Mouse (Mus musculus): ENCODE measurements around the gene Cnmd.

Gene Cnmd

DNA sequence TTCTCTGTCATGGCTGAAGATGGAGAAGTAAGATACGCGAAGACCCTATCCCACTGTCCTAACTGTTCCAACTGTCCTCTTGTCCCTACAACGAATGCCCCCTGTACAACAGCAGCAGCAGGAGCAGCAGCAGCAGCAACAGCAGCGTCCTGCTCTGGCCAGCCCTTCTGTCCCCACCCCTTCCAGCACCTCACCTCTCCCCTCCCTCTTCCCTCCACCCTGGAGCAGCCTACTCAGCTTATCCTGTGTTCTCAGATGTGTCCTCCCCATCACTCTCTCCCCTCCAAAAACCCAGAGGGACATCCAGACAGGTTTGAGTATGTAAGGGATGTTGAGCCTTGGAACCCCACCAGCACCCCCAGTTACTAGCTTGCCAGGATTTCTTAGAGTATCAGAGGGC, at the start of gene Cnmd:
Cnmd (minus strand) TSS at position 170 of the 400 bp plus-strand sequence.
- no peak for DNase-seq

GRCm38 (mm10) chr14:79711301-79711700, 49.3 kb upstream of the Cnmd start:
- no peak for DNase-seq

DNA sequence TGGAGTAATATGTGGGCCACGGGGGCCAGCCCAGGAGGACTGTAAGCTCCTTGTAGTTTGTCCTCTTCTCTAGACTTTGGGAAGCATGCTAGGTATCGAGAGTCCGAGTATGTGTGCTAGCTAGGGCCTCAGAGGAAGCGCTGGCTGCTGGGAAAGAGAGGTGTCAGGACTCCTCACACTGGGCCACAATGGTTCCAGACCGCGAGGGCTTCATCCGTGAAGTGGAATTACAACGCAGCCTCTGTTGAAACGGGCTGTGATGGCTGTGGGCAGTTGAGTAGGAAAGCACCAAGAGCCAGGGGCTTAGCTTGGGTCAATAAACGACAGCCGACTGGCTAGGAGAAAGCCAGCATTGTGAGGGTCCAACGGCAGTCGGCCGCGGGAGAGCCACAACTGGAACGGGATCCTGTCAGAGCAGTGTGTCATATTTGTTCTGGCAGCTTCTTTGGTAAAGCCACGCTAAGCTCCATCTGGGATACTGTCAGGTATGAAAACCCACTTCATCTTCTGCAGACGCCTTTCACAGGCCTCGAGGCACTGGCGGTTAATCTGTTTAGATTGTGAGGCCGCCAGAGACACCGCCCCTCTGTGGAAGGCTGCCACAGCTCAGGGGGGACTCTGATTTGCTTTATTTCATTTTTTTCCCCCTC, 41.7 kb upstream of the Cnmd start:
- no peak for DNase-seq

DNA sequence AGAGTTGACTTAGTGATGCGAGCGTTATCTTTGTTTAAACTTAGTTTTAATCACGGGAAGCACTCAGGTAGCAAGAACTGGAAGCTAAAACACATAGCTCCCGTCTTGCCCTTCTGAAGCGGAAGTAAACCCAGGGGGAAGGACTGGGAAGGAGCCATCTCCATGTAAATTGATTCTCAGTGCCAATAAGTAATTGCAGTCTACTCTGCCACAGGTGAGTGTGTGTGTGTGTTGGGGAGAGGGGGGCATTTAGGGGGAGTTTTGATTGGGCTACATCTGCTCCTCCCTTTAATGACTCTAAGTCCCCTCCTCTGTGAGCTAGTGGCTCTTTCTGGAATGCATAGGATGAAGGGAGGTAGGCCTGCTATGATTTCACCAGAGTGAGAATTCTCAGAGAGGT, 39.6 kb upstream of the Cnmd start:
- DNase-seq, result no peak

- no peak for DNase-seq
Observed at GRCm38 (mm10) chr14:79701054-79701453, 39.1 kb upstream of the Cnmd start.

DNA sequence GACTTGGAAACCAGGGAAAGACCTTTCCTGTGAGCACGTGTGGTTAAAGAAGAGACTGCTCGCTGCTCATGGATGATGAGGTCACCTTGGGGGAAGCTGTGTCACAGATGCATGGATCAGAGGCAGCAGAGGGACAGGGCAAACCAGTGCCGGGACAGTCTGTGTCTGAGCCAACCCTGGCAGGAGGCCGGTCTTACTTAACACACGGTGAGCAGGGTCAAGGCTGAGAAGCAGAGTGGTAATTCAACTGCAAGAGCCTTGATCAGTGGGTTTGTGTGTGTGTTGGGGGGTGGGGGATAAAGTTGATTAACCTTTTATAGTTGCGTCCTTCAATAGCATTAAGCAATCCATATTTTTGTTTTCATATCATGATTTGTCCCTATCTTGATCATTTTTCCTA, 37.4 kb upstream of the Cnmd start:
- no peak for DNase-seq

- DNase-seq, result no peak
Observed at GRCm38 (mm10) chr14:79690068-79690844, 28.3 kb upstream of the Cnmd start.

GRCm38 (mm10) chr14:79680652-79681051, 18.7 kb upstream of the Cnmd start:
- DNase-seq, result no peak

DNA sequence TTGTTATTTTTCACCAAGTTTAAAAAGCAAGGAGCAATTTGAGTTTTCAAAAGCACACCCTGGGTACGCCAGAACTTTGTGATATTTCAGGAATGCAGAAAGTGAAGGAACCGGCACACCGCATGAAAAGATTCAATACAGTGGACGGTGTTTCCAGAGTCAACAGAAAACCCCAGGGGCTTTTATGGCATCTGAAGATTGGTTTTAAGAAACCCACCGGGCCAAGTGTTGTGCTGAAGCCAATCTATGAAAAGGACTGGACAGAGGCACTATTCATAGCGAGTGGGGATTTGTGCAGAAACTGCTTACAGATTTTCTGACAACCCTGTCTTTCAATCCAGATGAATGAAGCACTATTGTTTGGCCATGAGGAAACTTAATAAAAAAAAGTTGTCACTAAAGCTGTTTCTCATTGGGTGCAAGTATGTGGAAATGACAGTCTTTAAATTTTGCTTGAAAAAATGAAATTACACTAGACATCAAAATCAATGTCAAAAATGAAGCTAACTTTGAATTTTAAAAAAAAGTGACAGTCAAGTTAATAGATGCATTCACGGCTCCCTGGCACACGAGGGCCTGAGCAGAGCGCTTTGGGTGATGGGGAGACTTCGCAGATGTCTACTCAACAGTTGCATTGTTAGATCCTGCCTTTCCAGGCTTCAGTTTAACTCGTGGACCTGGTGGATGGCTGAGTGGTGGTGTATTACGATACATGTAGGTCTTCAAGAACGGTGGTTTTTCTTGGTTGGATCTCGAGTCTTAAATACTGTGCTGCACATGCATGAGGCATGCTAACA, 16.1 kb upstream of the Cnmd start:
- DNase-seq, result no peak

GRCm38 (mm10) chr14:79677108-79677753, 15.3 kb upstream of the Cnmd start:
- DNase-seq, result no peak

- DNase-seq, result no peak
Observed at GRCm38 (mm10) chr14:79673083-79674013, 11.4 kb upstream of the Cnmd start.

- DNase-seq, result no peak
Observed at GRCm38 (mm10) chr14:79672567-79672966, 10.6 kb upstream of the Cnmd start.

- DNase-seq, result no peak
Observed at GRCm38 (mm10) chr14:79671008-79671407, 9.0 kb upstream of the Cnmd start.

DNA sequence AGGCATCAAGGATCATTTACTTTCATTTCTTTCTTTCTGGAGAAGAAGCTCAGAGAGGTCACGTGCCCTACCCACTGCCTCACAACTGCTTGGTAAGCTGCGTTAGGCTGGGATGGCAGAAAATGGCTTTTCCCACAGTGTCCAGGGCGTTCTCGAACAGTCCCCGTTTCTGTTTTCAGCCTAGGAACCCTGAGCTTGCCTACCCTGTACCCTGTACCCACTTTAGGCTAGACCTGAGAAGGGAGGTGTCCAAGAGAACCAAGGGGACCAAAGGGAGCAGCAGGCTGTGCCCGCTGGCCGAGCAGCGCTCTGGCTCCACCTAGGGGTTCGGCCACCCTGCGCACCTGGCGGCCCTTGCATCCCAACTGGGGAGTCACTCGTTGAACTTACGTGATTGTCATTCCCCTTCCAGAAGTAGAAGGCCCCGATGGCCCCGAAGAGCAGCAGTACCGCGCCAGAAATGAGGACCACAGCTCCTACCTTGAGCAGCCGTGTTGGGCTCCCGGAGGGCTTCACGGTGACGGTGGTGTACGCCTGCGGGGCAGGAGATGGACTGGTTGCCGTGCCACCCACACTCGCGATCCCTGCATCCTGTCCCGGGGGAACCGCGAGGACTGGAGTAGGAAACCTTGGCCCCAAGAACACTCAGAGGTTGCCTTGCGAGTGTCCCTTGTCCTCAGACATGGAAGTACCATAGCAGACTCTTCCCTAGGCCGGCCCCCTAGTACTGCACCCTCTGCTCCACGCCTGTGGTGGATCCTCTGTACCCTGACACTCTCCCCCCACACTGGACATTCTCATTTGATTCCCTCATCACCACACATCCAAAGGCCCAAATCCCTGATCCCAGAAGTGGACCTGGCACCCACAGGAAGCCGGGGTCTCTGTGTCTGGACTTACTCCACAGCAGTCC, 709 bp downstream of the Cnmd start:
- peak; percentile 73 to 79 for DNase-seq

- no peak for DNase-seq
Observed at GRCm38 (mm10) chr14:79660467-79660866, 1.5 kb downstream of the Cnmd start.

DNA sequence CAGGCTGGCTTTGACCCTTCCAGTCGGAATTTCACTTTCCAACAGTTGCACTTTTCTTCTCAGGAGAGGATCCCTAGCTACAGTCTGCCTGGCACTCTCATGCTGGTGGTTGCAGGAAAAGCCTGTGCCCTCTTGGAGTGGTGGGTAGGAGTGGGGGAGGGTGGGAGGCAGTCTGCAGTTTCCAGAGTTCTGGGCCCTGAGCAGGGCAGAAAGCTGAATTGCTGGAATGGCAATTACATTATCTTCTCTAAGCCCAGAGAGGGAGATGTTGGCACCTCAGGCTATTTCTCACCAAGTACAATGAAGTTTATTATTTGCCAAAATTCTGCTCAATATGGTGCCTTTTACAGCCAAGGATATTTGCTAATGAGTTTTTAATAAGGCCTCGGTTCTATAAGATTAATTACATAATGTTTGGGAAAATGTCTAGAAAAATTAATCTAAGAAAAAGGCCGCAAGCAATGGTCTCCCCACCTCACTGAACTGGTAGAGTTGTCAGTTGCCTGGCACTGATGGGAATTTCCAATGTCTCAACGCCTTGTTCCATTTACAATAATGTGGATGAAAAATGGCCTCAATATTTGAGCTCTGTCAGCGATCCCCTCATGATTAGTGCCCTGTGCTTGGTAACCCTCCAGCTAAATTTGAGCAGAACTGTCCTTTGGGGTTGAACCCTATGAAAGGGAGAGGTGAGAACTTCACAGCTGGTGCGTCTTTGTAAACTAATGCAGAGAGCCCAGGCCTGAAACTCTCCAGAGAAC, 3.0 kb downstream of the Cnmd start:
- DNase-seq, result no peak

DNA sequence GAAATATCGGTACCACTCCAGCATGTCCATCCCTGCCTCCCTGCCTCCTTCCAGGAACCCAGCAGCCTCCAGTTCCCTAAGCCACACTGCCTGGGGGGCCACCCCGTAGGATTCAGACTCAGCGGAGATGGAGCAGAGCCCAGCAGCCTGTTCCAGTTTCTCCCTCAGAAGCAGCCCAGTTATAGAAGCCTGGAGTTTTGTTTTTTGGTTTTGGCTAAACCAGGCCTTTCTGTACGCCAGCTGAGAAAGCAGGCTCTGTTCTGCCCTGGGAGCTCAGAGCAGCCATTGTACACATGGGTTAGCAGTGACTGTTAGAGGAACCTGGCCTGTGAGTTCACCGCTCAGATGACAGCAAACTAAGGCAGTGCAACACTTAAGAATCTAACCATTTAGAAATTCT, 3.7 kb downstream of the Cnmd start:
- no peak for DNase-seq

- DNase-seq, result no peak
Observed at GRCm38 (mm10) chr14:79652654-79653053, 9.3 kb downstream of the Cnmd start.

- DNase-seq, result no peak
Observed at GRCm38 (mm10) chr14:79649680-79650079, 12.3 kb downstream of the Cnmd start.

DNA sequence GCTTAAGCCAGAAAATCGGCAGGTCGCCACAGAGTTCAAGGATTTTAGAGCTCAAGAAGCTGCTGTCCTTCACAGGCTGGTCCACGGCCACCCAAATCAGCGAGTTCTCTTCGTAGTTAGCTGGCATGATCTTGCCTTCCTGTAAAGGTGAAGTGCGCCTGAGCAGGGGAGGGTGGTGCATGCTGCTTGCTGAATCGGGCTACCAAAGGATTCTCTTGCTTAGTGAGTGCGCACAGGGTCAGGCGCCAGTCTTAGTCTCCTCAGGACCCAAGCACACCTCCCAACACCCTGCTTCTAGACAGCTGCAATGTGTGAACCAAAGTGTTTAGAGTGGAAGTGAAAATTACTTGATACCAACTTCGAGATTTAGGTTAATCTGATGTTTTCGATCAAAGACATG, 16.6 kb downstream of the Cnmd start:
- no peak for DNase-seq
